Mouse (Mus musculus) gastrocnemius, postnatal 36 days (tissue): ENCODE data around the gene Pnma5. TPM values are rescaled to one million over a fixed set of nuclear protein-coding genes. Genes with fewer than 3 reads are reported as not detected.
"Not testable (repeated sequence)": the region's sequence is repeated elsewhere in the genome, so short reads cannot be mapped to it uniquely, and the experiment has no call there.

Experiments used
- DNase-seq, 2 experiments: peaks; one replicate each; pipeline ENCODE4 v3.0.0; 2022
- intact Hi-C: fragments of 180-260 bp; cut with DNase I; formaldehyde crosslinking; loops from one replicate; pipeline ENCODE4 v1.15.1; 2025
- long read RNA-seq, 2 experiments: library from polyadenylated mRNA; stranded (forward); transcript quantifications; one replicate each; pipeline ENCODE4 v2.0.0; 2021
- total RNA-seq, 2 experiments: library from RNA; stranded (reverse); gene quantifications; 2 replicates each; pipeline ENCODE4 v1.2.3; 2021

The Pnma5 gene
- total RNA-seq: under 1 TPM in 1 of 2 experiments, not detected in 1; 0.10 TPM
- long read RNA-seq, experiment 1: 0 reads
- long read RNA-seq, experiment 2: 0 reads

GRCm38 (mm10) chrX:73037003-73037402 lies at the start of gene Pnma5:
Pnma5 (minus strand) TSS chrX:73037103.
- intact Hi-C loops: no loop called here
- DNase-seq: no peak

- intact Hi-C loops: not testable (repeated sequence)
Measured at GRCm38 (mm10) chrX:73082267-73083055, 45.6 kb upstream of the Pnma5 start, which contains the start of gene Xlr4a. Xlr4a (minus strand) TSS chrX:73082478.

GRCm38 (mm10) chrX:73066765-73067312 lies 29.9 kb upstream of the Pnma5 start:
- DNase-seq, intact Hi-C loops: not testable (repeated sequence)

More at GRCm38 (mm10) chrX:73082267-73083055, 45.6 kb upstream of the Pnma5 start, which contains the start of gene Xlr4a:
- not testable (repeated sequence) for DNase-seq

- no peak for DNase-seq
- intact Hi-C loops: no loop called here
Measured at GRCm38 (mm10) chrX:73064415-73064793, 27.5 kb upstream of the Pnma5 start, which contains the start of gene Pnma3. Pnma3 (plus strand) TSS chrX:73064787.

GRCm38 (mm10) chrX:73063512-73064414 lies 26.9 kb upstream of the Pnma5 start:
- DNase-seq: no peak
- intact Hi-C loops: no loop called here

- intact Hi-C loops: no loop called here
Measured at GRCm38 (mm10) chrX:73062323-73062722, 25.4 kb upstream of the Pnma5 start.

GRCm38 (mm10) chrX:73061528-73061927 lies 24.6 kb upstream of the Pnma5 start:
- intact Hi-C loops: no loop called here
- DNase-seq: no peak

More at GRCm38 (mm10) chrX:73062323-73062722, 25.4 kb upstream of the Pnma5 start:
- no peak for DNase-seq

- peak; percentile 87 to 88 for DNase-seq
- intact Hi-C loops: loop anchor here (5.0 to 10.0 kb wide), 4 partner anchors 137 to 601 kb away; partner anchors contain the start of genes Cetn2, Nsdhl and Trex2
Measured at GRCm38 (mm10) chrX:73053860-73054563, 17.1 kb upstream of the Pnma5 start.

- DNase-seq: no peak
- intact Hi-C loops: no loop called here
Measured at GRCm38 (mm10) chrX:73039666-73040065, 2.8 kb upstream of the Pnma5 start.

- no peak for DNase-seq
- intact Hi-C loops: no loop called here
Measured at GRCm38 (mm10) chrX:73038831-73039230, 1.9 kb upstream of the Pnma5 start.

- intact Hi-C loops: no loop called here
Measured at GRCm38 (mm10) chrX:73012846-73013245, 24.1 kb downstream of the Pnma5 start.

GRCm38 (mm10) chrX:73007597-73008479 lies 29.1 kb downstream of the Pnma5 start:
- peak; percentile 85 to 91 for DNase-seq
- intact Hi-C loops: no loop called here

More at GRCm38 (mm10) chrX:73012846-73013245, 24.1 kb downstream of the Pnma5 start:
- DNase-seq: no peak

GRCm38 (mm10) chrX:73005678-73006077 lies 31.2 kb downstream of the Pnma5 start:
- intact Hi-C loops: no loop called here
- no peak for DNase-seq

- intact Hi-C loops: no loop called here
- DNase-seq: no peak
Measured at GRCm38 (mm10) chrX:73003110-73003509, 33.8 kb downstream of the Pnma5 start.

GRCm38 (mm10) chrX:72995542-72995941 lies 41.4 kb downstream of the Pnma5 start:
- no peak for DNase-seq
- intact Hi-C loops: no loop called here

GRCm38 (mm10) chrX:72992291-72992919 lies 44.5 kb downstream of the Pnma5 start:
- intact Hi-C loops: no loop called here
- DNase-seq: no peak

- no peak for DNase-seq
- intact Hi-C loops: no loop called here
Measured at GRCm38 (mm10) chrX:72990581-72990980, 46.3 kb downstream of the Pnma5 start.

GRCm38 (mm10) chrX:72988431-72988830 lies 48.5 kb downstream of the Pnma5 start:
- no peak for DNase-seq
- intact Hi-C loops: no loop called here
